Mouse (Mus musculus) stomach, postnatal 0 days (tissue): Measurements from ENCODE around the gene Dlgap4. TPM values are rescaled to one million over a fixed set of nuclear protein-coding genes. Genes with fewer than 3 reads are reported as not detected.

ENCODE experiments used
- ATAC-seq: fragments of 200-750 bp; cut with Nextera tagmentation; 2 replicates; pipeline ENCODE4 v1.8.0; 2017; ENCODE audit not compliant: low FRiP score, low TSS enrichment
- DNase-seq: peaks from one replicate; pipeline ENCODE4 v3.0.0-alpha.2; 2016; ENCODE audit warnings: low spot score
- H3K27ac ChIP-seq: fragments of 300-500 bp; sonication (generic); replicated peaks from 2 replicates; pipeline ENCODE4 v1.5.1; 2014; ENCODE audit warnings: mild to moderate bottlenecking, control low read depth
- H3K27me3 ChIP-seq: fragments of 300-500 bp; sonication (generic); 2 replicates; pipeline ENCODE4 v1.6.1; 2014; ENCODE audit warnings: low read length; ENCODE audit not compliant: control insufficient read depth, insufficient read depth
- H3K36me3 ChIP-seq: fragments of 300-500 bp; sonication (generic); 2 replicates; pipeline ENCODE4 v1.6.1; 2014; ENCODE audit warnings: low read length, mixed read lengths; ENCODE audit not compliant: control insufficient read depth, insufficient read depth
- H3K4me1 ChIP-seq: fragments of 300-500 bp; sonication (generic); replicated peaks from 2 replicates; pipeline ENCODE4 v1.6.1; 2014; ENCODE audit warnings: antibody characterized with exemption; ENCODE audit not compliant: control insufficient read depth, insufficient read depth
- H3K4me2 ChIP-seq: fragments of 300-500 bp; sonication (generic); replicated peaks from 2 replicates; pipeline ENCODE4 v1.6.1; 2014; ENCODE audit warnings: low read depth, mild to moderate bottlenecking, control low read depth, moderate library complexity
- H3K4me3 ChIP-seq: fragments of 300-500 bp; sonication (generic); 2 replicates; pipeline ENCODE4 v1.5.1; 2014; ENCODE audit warnings: low read depth, low read length, control low read depth
- H3K9ac ChIP-seq: fragments of 300-500 bp; sonication (generic); 2 replicates; pipeline ENCODE4 v1.6.1; 2014; ENCODE audit warnings: mild to moderate bottlenecking, low read length, control low read depth, mixed read lengths
- H3K9me3 ChIP-seq: fragments of 300-500 bp; sonication (generic); 2 replicates; pipeline ENCODE4 v1.6.1; 2016; ENCODE audit warnings: low read length; ENCODE audit not compliant: control insufficient read depth
- CTCF ChIP-seq: IDR thresholded peaks from 2 replicates; pipeline ENCODE4 v1.5.1; 2016; ENCODE audit warnings: antibody characterized with exemption, low read depth, mild to moderate bottlenecking, moderate library complexity
- EP300 ChIP-seq: optimal IDR thresholded peaks from 2 replicates; pipeline ENCODE3; 2016; ENCODE audit warnings: antibody characterized with exemption
- WGBS: fragments of 180-500 bp; shearing (Covaris S2); extraction: QIAGEN DNeasy Blood & Tissue Kit; methylation state at CpG from one replicate; pipeline ENCODE4 v1.1.7; 2014; 5-methylcytosine and 5-hydroxymethylcytosine counted together
- polyA plus RNA-seq: library from polyadenylated mRNA; unstranded; fragments of >200 nt; fragmentation: Nextera tagmentation; extraction: Ambion mirVana; gene quantifications from 2 replicates; pipeline ENCODE4 v1.2.1, GENCODE M21; 2015

Dlgap4 gene
- polyA plus RNA-seq, 1 experiment from 2014 or later, result 50.7 TPM

DNA sequence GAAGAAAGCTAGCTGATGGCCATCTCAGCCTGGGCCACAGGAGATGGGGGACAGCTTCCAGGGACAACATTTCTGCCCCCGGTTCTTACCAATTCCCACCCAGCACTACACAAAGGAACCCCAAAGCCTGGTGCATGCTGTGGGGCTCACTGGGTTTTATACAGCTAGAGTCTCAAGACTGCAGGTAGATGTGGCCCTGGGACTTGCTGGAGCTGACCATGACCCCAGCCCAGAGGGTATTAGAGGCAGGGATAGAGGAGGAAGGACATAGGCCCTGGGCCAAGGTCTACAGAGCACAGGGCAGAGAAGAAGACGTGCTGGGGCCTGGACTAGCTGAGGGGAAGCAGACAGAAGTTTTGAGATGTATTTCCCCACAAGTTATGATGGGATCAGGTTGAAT lies 163.4 kb downstream of the Dlgap4 start:
- H3K9ac ChIP-seq, result peak overlapping the region; percentile 71
- H3K4me1 ChIP-seq, result no peaks in the 10 kb centered on the region
- peak overlapping the region; percentile 54 for H3K4me2 ChIP-seq
- 0 out of 2 replicates have a peak, but pooled peaks cover 2% of the 10 kb centered on the region for H3K36me3 ChIP-seq
- WGBS, result 61% methylated on average over 2 of the region's 2 CpGs
- no peaks in the 10 kb centered on the region for H3K9me3 ChIP-seq
- peak overlapping the region; percentile 78 for H3K27ac ChIP-seq
- TF ChIP-seq CTCF (no peak), EP300 (no peak)
- H3K27me3 ChIP-seq, result no peaks in the 10 kb centered on the region
- peak overlapping the region; percentile 44 for H3K4me3 ChIP-seq
- DNase-seq (no peak), ATAC-seq (no peak)

DNA sequence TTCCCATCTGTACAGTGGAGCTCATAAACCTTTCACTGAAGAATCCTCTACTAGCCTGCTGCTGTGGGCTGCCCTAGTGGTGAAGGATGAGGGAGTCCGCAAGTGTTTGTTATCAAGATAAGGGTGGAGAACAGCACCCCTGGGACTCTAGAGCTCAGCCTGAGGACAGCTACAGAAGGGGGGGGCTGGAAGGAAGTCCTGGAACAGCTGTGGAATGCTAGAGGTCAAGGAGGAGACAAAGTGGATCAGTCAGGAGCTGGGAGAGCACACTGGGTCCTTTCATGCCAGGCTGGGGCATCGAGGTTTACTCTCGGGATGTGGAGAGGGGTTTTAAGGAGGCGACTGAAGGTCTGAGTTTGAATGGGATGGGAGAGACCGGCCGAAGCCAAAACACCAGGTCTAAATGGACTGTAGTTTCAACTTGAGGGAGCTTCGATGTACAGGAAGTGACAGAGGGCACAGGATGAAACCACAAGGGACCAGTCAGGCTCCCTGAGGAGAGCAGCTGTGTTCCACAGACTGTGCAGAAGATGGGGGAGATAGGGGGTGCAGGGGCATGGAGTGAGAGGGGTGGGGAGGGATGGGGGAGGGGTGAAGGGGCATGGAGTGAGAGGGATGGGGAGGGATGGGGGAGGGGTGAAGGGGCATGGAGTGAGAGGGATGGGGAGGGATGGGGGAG lies 164.0 kb downstream of the Dlgap4 start:
- H3K4me3 ChIP-seq, result peak overlapping the region; percentile 44
- H3K27ac ChIP-seq, result peak overlapping the region; percentile 78
- WGBS, result 54% methylated on average over 7 of the region's 7 CpGs
- TF ChIP-seq CTCF, result peak; percentile 32; the same call in 1 of the 2 replicates
- no peak for TF ChIP-seq EP300
- no peaks in the 10 kb centered on the region for H3K27me3 ChIP-seq
- H3K9ac ChIP-seq, result peak overlapping the region; percentile 71
- DNase-seq, result no peak
- no peaks in the 10 kb centered on the region for H3K9me3 ChIP-seq
- no peaks in the 10 kb centered on the region for H3K4me1 ChIP-seq
- H3K4me2 ChIP-seq, result peak overlapping the region; percentile 54
- ATAC-seq, result no peak
- 0 out of 2 replicates have a peak, but pooled peaks cover 2% of the 10 kb centered on the region for H3K36me3 ChIP-seq

DNA sequence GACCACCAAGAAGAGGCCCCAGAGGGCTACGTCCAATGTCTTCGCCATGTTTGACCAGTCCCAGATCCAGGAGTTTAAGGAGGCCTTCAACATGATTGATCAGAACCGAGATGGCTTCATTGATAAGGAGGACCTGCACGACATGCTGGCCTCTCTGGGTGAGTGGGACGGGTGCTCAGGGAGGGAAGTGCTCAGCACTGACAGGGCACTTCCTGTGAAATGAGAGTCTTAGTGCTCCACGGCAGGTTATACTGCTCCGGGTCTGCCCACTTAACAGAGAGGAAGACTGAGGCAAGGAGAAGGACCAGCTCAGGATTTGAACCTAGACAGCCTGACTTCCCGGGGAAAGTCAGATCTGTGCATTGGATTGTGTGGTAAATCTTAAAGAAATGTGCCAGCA lies 165.1 kb downstream of the Dlgap4 start:
- H3K9me3 ChIP-seq, result no peaks in the 10 kb centered on the region
- H3K9ac ChIP-seq, result peak overlapping the region; percentile 59
- H3K4me3 ChIP-seq, result peak overlapping the region; percentile 36
- 0 out of 2 replicates have a peak, but pooled peaks cover 2% of the 10 kb centered on the region for H3K36me3 ChIP-seq
- DNase-seq, result peak; percentile 12
- ATAC-seq, result no peak
- no peaks in the 10 kb centered on the region for H3K4me1 ChIP-seq
- peak overlapping the region; percentile 50; the same call in 1 of the 2 replicates for H3K27ac ChIP-seq
- no peak for TF ChIP-seq EP300
- TF ChIP-seq CTCF, result no peak
- no peaks in the 10 kb centered on the region for H3K27me3 ChIP-seq
- peak overlapping the region; percentile 44 for H3K4me2 ChIP-seq
- WGBS, result 60% methylated on average over 8 of the region's 8 CpGs

- DNase-seq, result peak; percentile 20
- H3K27me3 ChIP-seq, result no peaks in the 10 kb centered on the region
- 55% methylated on average over 5 of the region's 5 CpGs for WGBS
- H3K27ac ChIP-seq, result no peak overlapping the region
- 0 out of 2 replicates have a peak, but pooled peaks cover 2% of the 10 kb centered on the region for H3K36me3 ChIP-seq
- peak overlapping the region; percentile 59 for H3K9ac ChIP-seq
- H3K9me3 ChIP-seq, result no peaks in the 10 kb centered on the region
- H3K4me2 ChIP-seq, result peak overlapping the region; percentile 44
- no peak for TF ChIP-seq EP300
- TF ChIP-seq CTCF, result no peak
- no peaks in the 10 kb centered on the region for H3K4me1 ChIP-seq
- no peak for ATAC-seq
- H3K4me3 ChIP-seq, result peak overlapping the region; percentile 36
Measured at GRCm38 (mm10) chr2:156779036-156779435, 165.5 kb downstream of the Dlgap4 start.

DNA sequence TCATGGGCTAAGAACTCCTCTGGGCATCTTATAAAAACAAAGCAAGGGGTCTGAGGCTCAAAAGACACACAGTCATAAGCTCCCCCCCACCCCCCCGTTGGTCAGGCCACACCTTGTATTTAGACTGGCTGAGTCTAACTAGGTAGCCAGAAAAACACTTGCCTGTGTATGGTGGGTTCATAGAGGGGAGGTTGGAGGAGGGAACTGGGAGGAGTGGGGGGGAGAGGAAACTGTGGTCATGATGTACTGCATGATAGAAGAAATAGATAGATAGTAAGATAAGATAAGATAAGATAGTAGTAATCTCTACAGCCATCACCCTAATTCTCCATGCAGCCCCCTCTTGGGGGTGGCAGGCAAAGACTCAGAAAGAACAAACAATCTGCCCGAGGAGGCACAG lies 166.0 kb downstream of the Dlgap4 start:
- Histone ChIP-seq H3K27ac (no peak overlapping the region), H3K4me3 (peak overlapping the region; percentile 36), H3K4me2 (peak overlapping the region; percentile 44), H3K36me3 (0 out of 2 replicates have a peak, but pooled peaks cover 2% of the 10 kb centered on the region), H3K9me3 (no peaks in the 10 kb centered on the region), H3K4me1 (no peaks in the 10 kb centered on the region), H3K27me3 (no peaks in the 10 kb centered on the region), H3K9ac (no peak overlapping the region; the same call in 1 of the 2 replicates)
- ATAC-seq (no peak), DNase-seq (no peak)
- no peak for TF ChIP-seq EP300
- no peak for TF ChIP-seq CTCF
- 23% methylated on average over 2 of the region's 2 CpGs for WGBS

- Histone ChIP-seq H3K27ac (no peak overlapping the region), H3K27me3 (no peaks in the 10 kb centered on the region), H3K4me1 (no peaks in the 10 kb centered on the region), H3K4me2 (peak overlapping the region; percentile 44), H3K9ac (peak overlapping the region; percentile 47), H3K9me3 (no peaks in the 10 kb centered on the region), H3K36me3 (0 out of 2 replicates have a peak, but pooled peaks cover 2% of the 10 kb centered on the region), H3K4me3 (peak overlapping the region; percentile 36)
- TF ChIP-seq EP300, result no peak
- TF ChIP-seq CTCF, result no peak
- no peak for DNase-seq
- WGBS, result 64% methylated on average over 9 of the region's 9 CpGs
- no peak for ATAC-seq
Measured at GRCm38 (mm10) chr2:156780129-156780528, 166.6 kb downstream of the Dlgap4 start.
